Mouse (Mus musculus): Measurements from ENCODE around the gene Relt. TPM values are rescaled to one million over a fixed set of nuclear protein-coding genes. Genes with fewer than 3 reads are reported as not detected.

Gene Relt
- total RNA-seq, 2 experiments from 2014 or later, result 10.5 to 14.3 TPM

DNA sequence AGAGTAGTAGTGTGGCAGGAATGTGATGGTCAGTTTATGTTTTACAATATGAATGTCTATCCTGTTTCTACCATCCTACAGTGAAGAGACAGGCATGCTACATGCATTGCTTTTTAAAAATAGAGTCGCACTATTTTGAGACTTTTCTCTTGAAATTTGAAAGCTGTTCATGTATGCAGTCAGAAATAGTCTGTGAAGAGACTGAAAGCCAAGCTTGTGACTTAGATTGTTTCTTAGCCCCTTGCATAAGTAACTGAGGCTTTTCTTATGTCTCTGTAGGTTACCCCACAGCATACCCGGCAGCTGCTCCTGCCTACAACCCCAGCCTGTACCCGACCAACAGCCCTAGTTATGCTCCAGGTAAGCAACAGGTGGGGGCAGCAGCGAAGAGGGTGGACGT is 50.6 kb downstream of the Relt start:
- no peak for DNase-seq (ENCODE audit: low spot score in 2 of 2)

GRCm38 (mm10) chr7:100811912-100812311 is 51.3 kb downstream of the Relt start:
- no peak for DNase-seq (ENCODE audit: low spot score in 2 of 2)

DNA sequence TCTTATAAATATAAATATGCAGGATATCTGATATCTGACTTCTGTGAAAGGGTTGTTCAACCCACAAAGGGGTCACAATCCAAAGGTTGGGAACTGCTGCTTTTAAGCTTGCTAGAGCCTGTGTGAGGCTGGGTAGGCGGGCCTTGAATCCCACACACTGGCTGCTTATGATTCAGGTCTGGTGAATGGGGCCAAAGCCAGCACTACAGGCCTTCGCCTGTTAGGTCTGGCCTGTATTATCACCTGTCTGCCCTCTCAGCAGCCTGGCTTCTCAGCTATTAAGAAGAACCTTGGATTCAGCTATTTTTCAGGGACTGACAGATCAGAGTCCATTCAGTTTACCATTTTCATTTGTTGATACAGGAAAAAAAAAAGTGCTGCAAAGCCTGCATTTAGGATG is 57.9 kb downstream of the Relt start:
- DNase-seq (ENCODE audit: low spot score in 2 of 2), result no peak

DNA sequence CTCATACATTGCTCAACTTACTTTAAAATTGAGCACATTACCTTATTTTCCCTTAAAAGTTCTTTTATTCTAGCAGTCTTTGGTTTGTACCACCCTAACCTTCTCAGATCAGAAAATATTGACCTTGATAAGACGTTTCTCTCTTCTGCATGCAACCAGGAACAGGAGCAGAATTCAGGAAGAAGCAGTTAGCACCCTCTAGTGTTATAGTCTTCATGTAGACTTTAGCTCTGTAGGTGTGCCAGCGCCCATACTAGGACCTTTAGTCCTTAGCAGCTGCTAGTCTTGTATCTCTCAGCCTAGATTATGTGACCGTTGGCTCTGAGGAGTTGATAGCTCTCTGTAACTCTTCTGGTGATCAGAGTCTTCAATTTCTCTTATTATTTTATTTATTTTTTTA is 64.4 kb downstream of the Relt start:
- DNase-seq (ENCODE audit: low spot score in 2 of 2), result no peak

Small RNA genes within 50 kb of the gene (microRNA-seq; reads per million reads assigned to microRNA genes)
- 558 to 606 reads per million in 2 experiments for gene Mir3102

Other genes with a start within 250 kb of the Relt start
- gene Plekhb1, start 201.0 kb downstream of the Relt start, total RNA-seq (2021), result 10 to 100 TPM; 85.3 to 86.1 TPM
- gene Fam168a, start 156.8 kb downstream of the Relt start, total RNA-seq (2021), result 100 to 1,000 TPM; 271 to 273 TPM
- gene Arhgef17, start 68.7 kb upstream of the Relt start, total RNA-seq (2021), result 100 to 1,000 TPM; 113 to 117 TPM
- gene P2ry6, start 111.2 kb upstream of the Relt start, total RNA-seq (2021), result 1 to 10 TPM; 3.0 to 6.0 TPM
- gene P2ry2, start 149.4 kb upstream of the Relt start, total RNA-seq (2021), result 1 to 10 TPM; 1.4 to 2.2 TPM
- gene Fchsd2, start 229.4 kb upstream of the Relt start, total RNA-seq (2021), result 10 to 100 TPM; 50.1 to 56.6 TPM

All from layer of hippocampus, postnatal 14 days (tissue).